Mouse (Mus musculus): ENCODE data around the gene Ube2g2. TPM values are rescaled to one million over a fixed set of nuclear protein-coding genes. Genes with fewer than 3 reads are reported as not detected.

Gene Ube2g2
- polyA plus RNA-seq, 2 experiments, result 19.3 to 25.3 TPM

- Histone ChIP-seq H3K4me2 (ENCODE audit: low read depth) (peak within 1 kb of the TSS; percentile 91), H3K4me1 (replicated peaks; ENCODE audit: control insufficient read depth in 2 of 2, insufficient read depth in 2 of 2, low read length in 1 of 2) (peaks cover 8 to 26% of the 10 kb centered on the region in 2 experiments), H3K9ac (replicated peaks) (peak within 1 kb of the TSS; percentile 88), H3K27me3 (ENCODE audit: control insufficient read depth, insufficient read depth, low read length) (no peaks in the 10 kb centered on the region), H3K4me3 (ENCODE audit: insufficient read depth in 1 of 2, low read depth in 2 of 2, low read length in 2 of 2) (peak within 1 kb of the TSS; percentile 80 to 83), H3K27ac (peak within 1 kb of the TSS; percentile 87), H3K9me3 (ENCODE audit: control insufficient read depth, low read length) (no peaks in the 10 kb centered on the region), H3K36me3 (replicated peaks; ENCODE audit: control insufficient read depth, insufficient read depth, low read depth) (no peaks in the 10 kb centered on the region)
- DNase-seq (ENCODE audit: low read depth in 3 of 3, low spot score in 3 of 3) (peak; percentile 91 to 94 (median 94)), ATAC-seq (ENCODE audit: insufficient read depth) (peak; percentile 92)
- no peak for TF ChIP-seq EP300 (IDR thresholded peaks at IDR 0.05; ENCODE audit: low read depth)
- TF ChIP-seq CTCF (IDR thresholded peaks at IDR 0.05; ENCODE audit: low read depth), result no peak
- under 1% methylated on average over 64 of the region's 64 CpGs for WGBS (ENCODE audit: insufficient replicate concordance)
Observed at GRCm38 (mm10) chr10:77581408-77582284, 40.4 kb upstream of the Ube2g2 start, which contains the start of gene Pttg1ip. Gene Pttg1ip, plus strand, starts transcription at chr10:77581720.

GRCm38 (mm10) chr10:77582285-77582618 is 39.8 kb upstream of the Ube2g2 start:
- Histone ChIP-seq H3K9ac (replicated peaks) (peak overlapping the region; percentile 88), H3K27me3 (ENCODE audit: control insufficient read depth, insufficient read depth, low read length) (no peaks in the 10 kb centered on the region), H3K4me3 (ENCODE audit: insufficient read depth in 1 of 2, low read depth in 2 of 2, low read length in 2 of 2) (peak overlapping the region; percentile 80 to 83), H3K9me3 (ENCODE audit: control insufficient read depth, low read length) (no peaks in the 10 kb centered on the region), H3K27ac (peak overlapping the region; percentile 87), H3K4me1 (replicated peaks; ENCODE audit: control insufficient read depth in 2 of 2, insufficient read depth in 2 of 2, low read length in 1 of 2) (peaks cover 8 to 27% of the 10 kb centered on the region in 2 experiments), H3K4me2 (ENCODE audit: low read depth) (peak overlapping the region; percentile 91), H3K36me3 (replicated peaks; ENCODE audit: control insufficient read depth, insufficient read depth, low read depth) (no peaks in the 10 kb centered on the region)
- 2% methylated on average over 8 of the region's 8 CpGs for WGBS (ENCODE audit: insufficient replicate concordance)
- TF ChIP-seq EP300 (IDR thresholded peaks at IDR 0.05; ENCODE audit: low read depth) (no peak), CTCF (IDR thresholded peaks at IDR 0.05; ENCODE audit: low read depth) (no peak)
- DNase-seq (ENCODE audit: low read depth in 3 of 3, low spot score in 3 of 3), result no peak
- ATAC-seq (ENCODE audit: insufficient read depth), result peak; percentile 11; the same call in 1 of the 2 replicates

GRCm38 (mm10) chr10:77583795-77584422 is 38.2 kb upstream of the Ube2g2 start:
- DNase-seq (ENCODE audit: low read depth in 3 of 3, low spot score in 3 of 3), result peak in 1 of 3 experiments; percentile 66
- Histone ChIP-seq H3K4me3 (ENCODE audit: insufficient read depth in 1 of 2, low read depth in 2 of 2, low read length in 2 of 2) (peak overlapping the region in 1 of 2 experiments; percentile 18; a peak in 2 of 4 replicates), H3K27me3 (ENCODE audit: control insufficient read depth, insufficient read depth, low read length) (no peaks in the 10 kb centered on the region), H3K9ac (replicated peaks) (no peak overlapping the region; the same call in 1 of the 2 replicates), H3K4me2 (ENCODE audit: low read depth) (peak overlapping the region; percentile 91), H3K36me3 (replicated peaks; ENCODE audit: control insufficient read depth, insufficient read depth, low read depth) (no peaks in the 10 kb centered on the region; the same call in 1 of the 2 replicates), H3K9me3 (ENCODE audit: control insufficient read depth, low read length) (no peaks in the 10 kb centered on the region), H3K4me1 (replicated peaks; ENCODE audit: control insufficient read depth in 2 of 2, insufficient read depth in 2 of 2, low read length in 1 of 2) (peaks cover 8 to 35% of the 10 kb centered on the region in 2 experiments), H3K27ac (no peak overlapping the region)
- 21% methylated on average over 10 of the region's 10 CpGs for WGBS (ENCODE audit: insufficient replicate concordance)
- no peak for ATAC-seq (ENCODE audit: insufficient read depth)
- TF ChIP-seq EP300 (IDR thresholded peaks at IDR 0.05; ENCODE audit: low read depth), result no peak

GRCm38 (mm10) chr10:77586637-77587036 is 35.4 kb upstream of the Ube2g2 start:
- H3K27me3 ChIP-seq (ENCODE audit: control insufficient read depth, insufficient read depth, low read length), result no peaks in the 10 kb centered on the region
- H3K27ac ChIP-seq, result no peak overlapping the region
- H3K4me2 ChIP-seq (ENCODE audit: low read depth), result no peak overlapping the region
- TF ChIP-seq CTCF (IDR thresholded peaks at IDR 0.05; ENCODE audit: low read depth) (no peak), EP300 (IDR thresholded peaks at IDR 0.05; ENCODE audit: low read depth) (no peak)
- no peak overlapping the region for H3K4me3 ChIP-seq (ENCODE audit: insufficient read depth in 1 of 2, low read depth in 2 of 2, low read length in 2 of 2)
- WGBS (ENCODE audit: insufficient replicate concordance), result 76% methylated on average over 3 of the region's 3 CpGs
- DNase-seq (ENCODE audit: low read depth in 3 of 3, low spot score in 3 of 3) (no peak), ATAC-seq (ENCODE audit: insufficient read depth) (no peak)
- H3K36me3 ChIP-seq (replicated peaks; ENCODE audit: control insufficient read depth, insufficient read depth, low read depth), result peaks cover 3% of the 10 kb centered on the region; the same call in 1 of the 2 replicates
- H3K9me3 ChIP-seq (ENCODE audit: control insufficient read depth, low read length), result no peaks in the 10 kb centered on the region
- peaks cover 14 to 40% of the 10 kb centered on the region in 2 experiments for H3K4me1 ChIP-seq (replicated peaks; ENCODE audit: control insufficient read depth in 2 of 2, insufficient read depth in 2 of 2, low read length in 1 of 2)
- no peak overlapping the region for H3K9ac ChIP-seq (replicated peaks)

All from liver, embryonic 14.5 days (tissue).